In genomic region chr6:52106178-52106577, GRCm38 (mm10) we compare ENCODE assay signal across 24 mouse cellular contexts. TPM values are rescaled to one million over a fixed set of nuclear protein-coding genes. Genes with fewer than 3 reads are reported as not detected.
DNase-seq lines count a peak whose midpoint lies in the region; ATAC-seq and TF ChIP-seq lines count a peak whose summit lies in the region.
"Had no signal": no experiment of that assay in that cellular context is flagged by ENCODE, and none has a peak within 500 bp of the region (broad histone marks: within the 10 kb centered on the region; RNA-seq: fewer than 3 reads in every experiment).

No protein-coding gene starts in this region.

- H3K4me2 ChIP-seq in midbrain, postnatal 0 days (ENCODE audit: low read depth, low read length, poor library complexity, severe bottlenecking), result no peak overlapping the region
- H3K4me2 ChIP-seq: embryonic facial prominence, embryonic 15.5 days; forebrain, embryonic 15.5 days; hindbrain, embryonic 12.5 days had no signal

- in situ Hi-C loops in ES-E14 (cut with MboI; ENCODE audit: low sequenced_read_pairs in 2 of 2, unreplicated experiment in 2 of 2), result no loop called here

- no peak for TF ChIP-seq CTCF in E14TG2a.4 (conservative IDR thresholded peaks at IDR 0.05; ENCODE audit: low read length)
- no peak for TF ChIP-seq CTCF in midbrain, postnatal 0 days (IDR thresholded peaks at IDR 0.05)

- H3K27me3 ChIP-seq in E14TG2a.4 (ENCODE audit: insufficient read depth, low read length), result no peaks in the 10 kb centered on the region
- H3K27me3 ChIP-seq in limb, embryonic 10.5 days (ENCODE audit: low read depth, poor library complexity, severe bottlenecking), result 0 out of 2 replicates have a peak, but pooled peaks cover 7% of the 10 kb centered on the region
- no peaks in the 10 kb centered on the region for H3K27me3 ChIP-seq in midbrain, postnatal 0 days (ENCODE audit: insufficient read depth, low read length)
- H3K27me3 ChIP-seq: hindbrain, embryonic 12.5 days; Patski had no signal

- peak; percentile 60 for DNase-seq in embryo, embryonic 10.5 days (ENCODE audit: low spot score)
- DNase-seq in embryo, embryonic 11 days, result no peak
- peak; percentile 52 for DNase-seq in ES-E14 (ENCODE audit: low read depth, low spot score)
- peak; percentile 25 for DNase-seq in limb, embryonic 10.5 days (ENCODE audit: low spot score)
- no peak for DNase-seq in adrenal gland, postnatal 36 days
- DNase-seq in midbrain, postnatal 0 days (ENCODE audit: low spot score), result no peak
- DNase-seq: adrenal gland, adult 8-10 months; cerebellum, adult 11 months; cerebellum, adult 8-10 months; cerebellum, postnatal 14 days; gastrocnemius, postnatal 36 days; heart, postnatal 4 days had no signal

- H3K4me3 ChIP-seq in E14TG2a.4 (replicated peaks; ENCODE audit: low read length) (peak overlapping the region; percentile 78; the same call in 1 of the 2 replicates), ES-E14 (ENCODE audit: insufficient read depth in 1 of 2, low read depth in 1 of 2, low read length in 2 of 2, poor library complexity in 1 of 2, severe bottlenecking in 1 of 2) (no peak overlapping the region; a peak in 1 of 4 replicates)
- no peak overlapping the region for H3K4me3 ChIP-seq in limb, embryonic 10.5 days
- no peak overlapping the region for H3K4me3 ChIP-seq in midbrain, postnatal 0 days (ENCODE audit: low read depth, low read length)
- H3K4me3 ChIP-seq: embryonic facial prominence, embryonic 15.5 days; erythroblast, embryonic 14.5 days; forebrain, embryonic 10.5 days; forebrain, embryonic 15.5 days; heart, embryonic 13.5 days; hindbrain, embryonic 12.5 days had no signal

- WGBS in limb, embryonic 10.5 days, result 20% methylated on average over 3 of the region's 3 CpGs
- 72% methylated on average over 3 of the region's 3 CpGs for WGBS in midbrain, postnatal 0 days

- no peak overlapping the region for H3K9ac ChIP-seq in ES-E14 (ENCODE audit: insufficient read depth, low read depth, low read length, poor library complexity, severe bottlenecking)
- no peak overlapping the region for H3K9ac ChIP-seq in midbrain, postnatal 0 days (replicated peaks; ENCODE audit: low read length, poor library complexity, severe bottlenecking)
- H3K9ac ChIP-seq: embryonic facial prominence, embryonic 15.5 days; forebrain, embryonic 15.5 days; heart, embryonic 13.5 days; hindbrain, embryonic 12.5 days had no signal

- H3K4me1 ChIP-seq in E14TG2a.4 (replicated peaks; ENCODE audit: low read depth, low read length), result peaks cover 70% of the 10 kb centered on the region
- H3K4me1 ChIP-seq in ES-E14 (ENCODE audit: control insufficient read depth in 2 of 2, insufficient read depth in 2 of 2, low read length in 2 of 2, poor library complexity in 1 of 2), result peaks cover 2 to 7% of the 10 kb centered on the region in 2 experiments; a peak in 1 of 4 replicates
- peaks cover 17% of the 10 kb centered on the region for H3K4me1 ChIP-seq in limb, embryonic 10.5 days
- no peaks in the 10 kb centered on the region for H3K4me1 ChIP-seq in midbrain, postnatal 0 days (ENCODE audit: insufficient read depth, low read length)
- H3K4me1 ChIP-seq: embryonic facial prominence, embryonic 15.5 days; forebrain, embryonic 15.5 days; heart, embryonic 13.5 days; hindbrain, embryonic 12.5 days had no signal

- H3K9me3 ChIP-seq in E14TG2a.4 (ENCODE audit: low read length) (no peaks in the 10 kb centered on the region), ES-E14 (ENCODE audit: control insufficient read depth, insufficient read depth, low read depth, low read length) (no peaks in the 10 kb centered on the region)
- H3K9me3 ChIP-seq in limb, embryonic 10.5 days (replicated peaks), result no peaks in the 10 kb centered on the region
- no peaks in the 10 kb centered on the region for H3K9me3 ChIP-seq in midbrain, postnatal 0 days (ENCODE audit: low read length)
- H3K9me3 ChIP-seq: embryonic facial prominence, embryonic 15.5 days; forebrain, embryonic 10.5 days; forebrain, embryonic 15.5 days; heart, embryonic 13.5 days; hindbrain, embryonic 12.5 days had no signal

- ATAC-seq in midbrain, postnatal 0 days (ENCODE audit: low FRiP score), result no peak
- ATAC-seq: forebrain, embryonic 15.5 days; hindbrain, embryonic 16.5 days; inflammation-experienced regulatory T-cells, adult 6 months; Patski had no signal

- H3K27ac ChIP-seq in ES-E14 (ENCODE audit: insufficient read depth, low read depth, low read length, poor library complexity, severe bottlenecking), result peak overlapping the region; percentile 92; the same call in 1 of the 2 replicates
- H3K27ac ChIP-seq in limb, embryonic 10.5 days, result no peak overlapping the region
- no peak overlapping the region for H3K27ac ChIP-seq in midbrain, postnatal 0 days (ENCODE audit: low read depth, low read length)
- H3K27ac ChIP-seq: embryonic facial prominence, embryonic 15.5 days; forebrain, embryonic 10.5 days; forebrain, embryonic 15.5 days; heart, embryonic 13.5 days; hindbrain, embryonic 12.5 days had no signal

- H3K36me3 ChIP-seq in E14TG2a.4 (ENCODE audit: insufficient read depth, low read length), result peaks cover 42% of the 10 kb centered on the region
- peaks cover 13% of the 10 kb centered on the region for H3K36me3 ChIP-seq in ES-E14 (ENCODE audit: control insufficient read depth, insufficient read depth, low read length, poor library complexity, severe bottlenecking)
- H3K36me3 ChIP-seq in limb, embryonic 10.5 days, result no peaks in the 10 kb centered on the region
- no peaks in the 10 kb centered on the region for H3K36me3 ChIP-seq in midbrain, postnatal 0 days (ENCODE audit: insufficient read depth, low read length)
- H3K36me3 ChIP-seq: embryonic facial prominence, embryonic 15.5 days; forebrain, embryonic 10.5 days; forebrain, embryonic 15.5 days; heart, embryonic 13.5 days; hindbrain, embryonic 12.5 days had no signal

TF ChIP-seq in ES-E14, 5 proteins besides CTCF, POLR2A, EP300 and RAD21:
- TF ChIP-seq MAFK (IDR thresholded peaks at IDR 0.05; ENCODE audit: insufficient read depth, low read depth, low read length) (no peak), ZC3H11A (IDR thresholded peaks at IDR 0.05; ENCODE audit: borderline replicate concordance, low read depth, low read length) (no peak)
TF ChIP-seq in ES-E14: peak in this region for 0.

RNA-seq across cellular contexts. Expression of gene Hoxa1, which starts 51.9 kb away (rescaled TPM):
- total RNA-seq in ES-E14 (2012; rRNA removed), result 1.1 and 3.5 TPM in 2 replicates
- 1.3 and 1.9 TPM in 2 replicates for polyA plus RNA-seq in limb, embryonic 10.5 days (2016; fragmentation: Nextera tagmentation; extraction: Ambion mirVana)
- total RNA-seq in adrenal gland, postnatal 36 days (2021), result under 1 TPM; 0.23 to 0.70 TPM
- total RNA-seq in midbrain, postnatal 0 days (2014; rRNA removed), result 0.27 TPM in 1 of 2 replicates, not detected in the other
- polyA plus RNA-seq in midbrain, postnatal 0 days (2015; fragmentation: Nextera tagmentation; extraction: Ambion mirVana), result 0.16 TPM in 1 of 2 replicates, not detected in the other
- total RNA-seq: common myeloid progenitor, adult 5-6 weeks; MEL had no signal
- polyA plus RNA-seq: erythroblast, embryonic 14.5 days; forebrain, embryonic 10.5 days; forebrain, embryonic 15.5 days; inflammation-experienced regulatory T-cells, adult 6 months had no signal

RNA-seq across cellular contexts. Expression of gene Hoxa2, which starts 58.5 kb away (rescaled TPM):
- 0.27 TPM in 1 of 2 replicates, not detected in the other for total RNA-seq in ES-E14 (2012; rRNA removed)
- 4.5 and 5.3 TPM in 2 replicates for polyA plus RNA-seq in limb, embryonic 10.5 days (2016; fragmentation: Nextera tagmentation; extraction: Ambion mirVana)
- 1 to 10 TPM; 1.7 to 1.9 TPM for total RNA-seq in adrenal gland, postnatal 36 days (2021)
- 1.6 and 3.0 TPM in 2 replicates for total RNA-seq in midbrain, postnatal 0 days (2014; rRNA removed)
- polyA plus RNA-seq in midbrain, postnatal 0 days (2015; fragmentation: Nextera tagmentation; extraction: Ambion mirVana), result not detected in 2 replicates
- total RNA-seq: common myeloid progenitor, adult 5-6 weeks; MEL had no signal
- polyA plus RNA-seq: erythroblast, embryonic 14.5 days; forebrain, embryonic 10.5 days; forebrain, embryonic 15.5 days; inflammation-experienced regulatory T-cells, adult 6 months had no signal

Comparison
In these comparisons a context has a peak if more than half of its experiments do, and no peak if none do; other contexts are left out.
1. DNase-seq: peak in embryo, embryonic 10.5 days (single experiment), ES-E14 (single experiment) and limb, embryonic 10.5 days (single experiment); none in embryo, embryonic 11 days (single experiment), adrenal gland, postnatal 36 days (0 of 2) and midbrain, postnatal 0 days (single experiment).